Mouse (Mus musculus) CD4-positive, CD25-positive, alpha-beta regulatory T cell, adult 9 weeks (primary cell): ENCODE measurements around the gene Vsig1. TPM values are rescaled to one million over a fixed set of nuclear protein-coding genes. Genes with fewer than 3 reads are reported as not detected.

ENCODE experiments used
- polyA plus RNA-seq: library from polyadenylated mRNA; unstranded; fragments of 100-300 nt; shearing (Covaris generic); gene quantifications from one replicate; pipeline ENCODE4 v1.2.1, GENCODE M21; 2017

The Vsig1 gene
- not detected for polyA plus RNA-seq

GRCm38 (mm10) chrX:140907360-140907759 is at the start of gene Vsig1:
Vsig1 (plus strand) TSS chrX:140907608.

DNA sequence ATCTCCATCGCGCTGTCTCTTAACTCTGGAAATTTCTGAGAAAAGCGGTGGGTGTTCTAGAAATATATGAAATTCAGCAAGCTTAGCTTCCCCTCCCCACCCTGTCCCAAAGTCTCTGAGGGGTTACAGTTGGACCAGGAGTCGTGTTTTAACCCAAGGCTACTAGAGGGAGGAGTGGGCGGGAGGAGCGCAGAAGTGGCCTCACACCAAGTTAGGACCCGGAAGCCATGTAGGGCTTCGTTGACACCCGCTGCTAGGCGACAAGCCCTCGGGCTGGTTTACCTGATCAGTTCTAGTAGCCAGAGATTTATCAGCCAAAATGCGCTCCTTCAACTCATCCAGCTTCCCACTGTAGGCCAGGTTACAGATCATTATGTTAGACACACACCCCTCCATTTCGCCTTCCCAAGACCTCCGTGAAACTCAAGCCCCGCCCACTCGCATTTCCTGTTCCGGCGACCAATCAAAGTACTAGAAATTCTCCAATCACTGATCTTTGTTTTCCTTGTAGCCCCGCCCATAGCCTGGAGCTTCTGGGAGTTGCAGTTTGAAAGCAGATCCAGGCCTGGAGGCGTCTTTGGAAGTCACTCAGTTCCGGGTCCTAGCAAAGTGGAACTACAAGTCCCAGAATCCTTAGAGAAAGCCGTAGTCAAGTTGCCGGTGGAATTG is 49.0 kb downstream of the Vsig1 start, which contains the start of the genes Psmd10 and Atg4a:
Gene Psmd10, minus strand, starts transcription at position 457 of the 669 bp plus-strand sequence.
Gene Atg4a, plus strand, starts transcription at position 636 of the 669 bp plus-strand sequence.

Other genes starting within 250 kb of the Vsig1 start
- 1.1 TPM for gene Mid2, start 243.0 kb upstream of the Vsig1 start, polyA plus RNA-seq
- gene Tex13b, start 94.2 kb upstream of the Vsig1 start, polyA plus RNA-seq = 0.12 TPM
- gene Psmd10, start 49.1 kb downstream of the Vsig1 start, polyA plus RNA-seq = 66.4 TPM
- 40.5 TPM for gene Atg4a, start 49.3 kb downstream of the Vsig1 start, polyA plus RNA-seq